Mouse (Mus musculus): ENCODE measurements at regions not wholly inside any gene's neighbourhood (a gene's known extent, or its start where the extent isn't known, plus 50 kb on each side); places are given as distances from the start of the nearest gene placed in this dataset.

DNA sequence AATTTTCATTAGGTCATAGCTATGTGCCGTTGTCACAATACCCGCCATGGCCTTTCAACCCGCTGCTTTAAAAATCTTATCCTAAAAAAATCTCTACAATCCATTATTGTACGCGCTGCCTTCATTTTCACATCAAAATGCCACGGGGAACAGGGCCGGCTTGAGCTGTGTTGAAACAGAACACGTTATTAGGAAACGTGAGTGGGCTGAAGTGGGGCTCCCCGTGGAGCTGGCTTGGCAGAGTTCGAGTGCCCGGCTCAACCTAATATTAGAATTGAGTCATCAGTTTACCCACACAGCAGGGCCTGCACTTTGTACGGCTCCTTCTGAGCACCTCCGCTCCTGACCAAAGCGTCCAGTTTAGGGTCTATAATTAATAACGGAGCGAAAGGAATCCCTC lies 163.5 kb downstream of the Twistnb start:
- Histone ChIP-seq H3K9ac (no peak overlapping the region), H3K4me3 (0 out of 2 replicates have a peak overlapping the region, but pooled peaks have one; percentile 11), H3K4me1 (peaks cover 15% of the 10 kb centered on the region), H3K4me2 (peak overlapping the region; percentile 46), H3K36me3 (no peaks in the 10 kb centered on the region), H3K9me3 (no peaks in the 10 kb centered on the region), H3K27me3 (no peaks in the 10 kb centered on the region), H3K27ac (no peak overlapping the region)
- WGBS, result 38% methylated on average over 17 of the region's 17 CpGs
- no peak for ATAC-seq (ENCODE audit: insufficient number of reproducible peaks, insufficient read depth, low FRiP score, low TSS enrichment, low read depth)

DNA sequence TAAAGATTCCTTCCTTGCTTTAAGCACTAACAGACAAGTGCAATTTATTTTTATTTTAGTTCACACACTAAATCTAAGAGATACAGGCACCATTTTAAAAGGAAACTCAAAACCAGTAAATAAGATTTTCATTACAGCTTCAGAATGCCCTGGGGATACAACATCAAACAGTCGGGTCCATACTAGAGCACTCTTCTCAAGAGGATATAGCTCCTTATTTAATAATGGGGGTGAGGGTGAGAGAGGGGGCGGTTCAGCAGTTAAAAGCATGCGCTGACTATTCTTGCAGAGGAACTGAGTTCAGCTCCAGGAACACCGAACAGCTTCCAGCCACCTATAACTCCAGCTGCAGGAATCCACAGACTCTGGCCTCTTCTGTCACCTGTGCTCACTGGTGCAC lies 164.2 kb downstream of the Twistnb start:
- H3K9ac ChIP-seq, result no peak overlapping the region
- peaks cover 15% of the 10 kb centered on the region for H3K4me1 ChIP-seq
- H3K9me3 ChIP-seq, result no peaks in the 10 kb centered on the region
- H3K27me3 ChIP-seq, result no peaks in the 10 kb centered on the region
- WGBS, result 14% methylated on average over 4 of the region's 4 CpGs
- no peak overlapping the region for H3K27ac ChIP-seq
- ATAC-seq (ENCODE audit: insufficient number of reproducible peaks, insufficient read depth, low FRiP score, low TSS enrichment, low read depth), result no peak
- H3K4me3 ChIP-seq, result no peak overlapping the region
- H3K36me3 ChIP-seq, result no peaks in the 10 kb centered on the region
- H3K4me2 ChIP-seq, result no peak overlapping the region

DNA sequence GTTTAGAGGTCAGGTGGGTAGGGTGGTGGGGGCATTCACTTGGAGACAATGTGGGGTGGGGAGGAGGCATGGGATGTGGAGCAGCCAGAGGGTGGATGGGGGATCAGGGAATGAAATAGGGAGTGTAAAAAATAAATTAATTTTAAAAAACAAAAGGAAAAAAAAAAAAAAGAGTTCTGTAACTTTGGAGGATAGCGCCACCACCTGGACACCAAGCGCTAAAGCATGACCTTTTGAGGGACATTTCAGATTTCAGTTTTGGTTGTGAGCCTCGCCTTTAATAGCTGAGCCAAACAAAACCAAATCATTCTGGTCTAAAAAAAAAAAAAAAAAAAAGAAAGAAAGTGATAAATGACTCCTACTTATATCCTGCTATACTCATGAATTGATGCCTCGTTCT lies 176.0 kb downstream of the Twistnb start:
- WGBS, result 63% methylated on average over 4 of the region's 4 CpGs
- Histone ChIP-seq H3K27me3 (no peaks in the 10 kb centered on the region), H3K36me3 (no peaks in the 10 kb centered on the region), H3K4me2 (no peak overlapping the region), H3K9ac (no peak overlapping the region), H3K27ac (no peak overlapping the region), H3K4me1 (peaks cover 6% of the 10 kb centered on the region), H3K4me3 (no peak overlapping the region), H3K9me3 (no peaks in the 10 kb centered on the region)
- no peak for ATAC-seq (ENCODE audit: insufficient number of reproducible peaks, insufficient read depth, low FRiP score, low TSS enrichment, low read depth)

DNA sequence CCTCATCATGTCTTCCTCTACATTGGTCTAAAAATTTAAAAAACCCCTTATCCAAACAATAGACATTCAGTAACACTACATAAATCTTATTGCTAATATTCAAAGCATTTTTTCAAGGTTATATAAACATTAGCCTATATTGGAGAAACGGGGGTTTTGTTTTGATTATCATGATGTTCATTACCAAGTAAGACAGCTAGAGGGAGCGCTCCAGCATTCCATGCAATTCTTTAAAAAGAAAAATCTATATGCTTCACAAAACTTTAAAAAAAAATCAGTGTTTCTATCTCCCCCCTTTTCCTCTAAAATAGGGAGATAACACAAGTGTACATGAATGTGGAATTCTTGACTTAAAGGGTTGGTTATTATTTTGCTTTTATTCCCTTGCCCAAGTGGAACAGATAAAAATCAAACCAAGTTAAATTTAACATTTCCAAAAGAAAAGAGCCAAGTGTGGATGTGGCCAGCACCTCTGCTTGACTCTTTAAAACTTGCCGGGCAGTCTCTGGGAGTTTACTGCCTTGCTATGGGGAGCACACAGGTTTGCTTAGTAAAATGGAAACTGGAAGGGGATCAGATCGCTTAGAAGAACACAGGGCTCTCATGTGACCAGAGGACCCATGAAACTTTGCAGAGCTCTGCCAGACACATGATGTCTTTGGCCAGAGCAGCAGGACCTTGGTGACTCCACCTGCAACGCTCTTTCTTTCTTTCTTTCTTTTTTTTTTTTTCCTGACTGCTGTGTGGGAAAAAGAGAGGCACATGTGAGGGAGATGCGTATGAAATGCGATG lies 178.6 kb downstream of the Twistnb start:
- H3K4me2 ChIP-seq, result no peak overlapping the region
- no peak overlapping the region for H3K27ac ChIP-seq
- H3K4me1 ChIP-seq, result peaks cover 6% of the 10 kb centered on the region
- H3K4me3 ChIP-seq, result no peak overlapping the region
- no peaks in the 10 kb centered on the region for H3K36me3 ChIP-seq
- ATAC-seq (ENCODE audit: insufficient number of reproducible peaks, insufficient read depth, low FRiP score, low TSS enrichment, low read depth), result no peak
- 54% methylated on average over 7 of the region's 7 CpGs for WGBS
- H3K9me3 ChIP-seq, result no peaks in the 10 kb centered on the region
- no peak overlapping the region for H3K9ac ChIP-seq
- H3K27me3 ChIP-seq, result no peaks in the 10 kb centered on the region

DNA sequence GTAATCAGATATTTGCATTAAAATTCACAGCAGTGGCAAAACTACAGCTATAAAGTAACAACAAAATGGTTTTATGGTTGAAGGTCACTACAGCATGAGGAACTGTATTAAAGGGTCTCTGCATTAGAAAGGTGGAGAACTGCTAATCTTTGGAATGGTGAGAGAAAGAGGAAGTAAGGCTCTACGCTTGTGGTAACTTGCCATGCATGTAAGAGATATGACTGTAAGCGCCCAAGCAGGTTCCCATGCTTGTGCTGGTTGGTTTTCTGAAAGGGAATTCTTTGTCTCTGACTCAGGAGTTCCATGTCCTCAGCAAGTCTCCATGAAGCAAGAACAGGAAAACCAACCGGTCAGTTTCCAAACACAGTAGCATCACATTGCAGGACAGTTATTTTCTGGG lies 182.9 kb downstream of the Twistnb start:
- Histone ChIP-seq H3K4me3 (no peak overlapping the region), H3K27ac (no peak overlapping the region), H3K36me3 (no peaks in the 10 kb centered on the region), H3K4me1 (peaks cover 6% of the 10 kb centered on the region), H3K9me3 (no peaks in the 10 kb centered on the region), H3K4me2 (no peak overlapping the region), H3K9ac (no peak overlapping the region), H3K27me3 (no peaks in the 10 kb centered on the region)
- 60% methylated on average over 3 of the region's 3 CpGs for WGBS
- no peak for ATAC-seq (ENCODE audit: insufficient number of reproducible peaks, insufficient read depth, low FRiP score, low TSS enrichment, low read depth)

DNA sequence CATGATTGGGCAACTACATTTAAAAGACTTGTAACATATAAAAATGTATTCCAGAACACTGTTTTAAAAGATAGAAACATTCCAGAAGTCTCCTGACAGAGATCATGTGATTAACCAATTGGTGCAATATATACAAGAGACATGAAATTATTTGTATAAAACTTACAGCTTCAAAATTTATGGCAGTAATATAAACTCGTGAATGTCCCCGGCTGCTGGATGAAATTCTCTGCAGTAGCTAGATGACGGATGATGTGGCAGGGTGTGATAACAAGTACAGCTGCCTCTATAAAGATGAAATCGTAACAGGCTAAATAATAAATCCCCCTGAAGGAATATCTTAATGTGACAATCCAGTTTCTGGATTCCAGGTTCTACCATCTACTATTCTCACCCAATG lies 191.0 kb downstream of the Twistnb start:
- H3K36me3 ChIP-seq, result no peaks in the 10 kb centered on the region
- no peak overlapping the region for H3K4me3 ChIP-seq
- no peaks in the 10 kb centered on the region for H3K4me1 ChIP-seq
- 85% methylated on average over 4 of the region's 4 CpGs for WGBS
- no peaks in the 10 kb centered on the region for H3K27me3 ChIP-seq
- H3K27ac ChIP-seq, result no peak overlapping the region
- H3K9ac ChIP-seq, result no peak overlapping the region
- no peaks in the 10 kb centered on the region for H3K9me3 ChIP-seq
- no peak overlapping the region for H3K4me2 ChIP-seq
- no peak for ATAC-seq (ENCODE audit: insufficient number of reproducible peaks, insufficient read depth, low FRiP score, low TSS enrichment, low read depth)

DNA sequence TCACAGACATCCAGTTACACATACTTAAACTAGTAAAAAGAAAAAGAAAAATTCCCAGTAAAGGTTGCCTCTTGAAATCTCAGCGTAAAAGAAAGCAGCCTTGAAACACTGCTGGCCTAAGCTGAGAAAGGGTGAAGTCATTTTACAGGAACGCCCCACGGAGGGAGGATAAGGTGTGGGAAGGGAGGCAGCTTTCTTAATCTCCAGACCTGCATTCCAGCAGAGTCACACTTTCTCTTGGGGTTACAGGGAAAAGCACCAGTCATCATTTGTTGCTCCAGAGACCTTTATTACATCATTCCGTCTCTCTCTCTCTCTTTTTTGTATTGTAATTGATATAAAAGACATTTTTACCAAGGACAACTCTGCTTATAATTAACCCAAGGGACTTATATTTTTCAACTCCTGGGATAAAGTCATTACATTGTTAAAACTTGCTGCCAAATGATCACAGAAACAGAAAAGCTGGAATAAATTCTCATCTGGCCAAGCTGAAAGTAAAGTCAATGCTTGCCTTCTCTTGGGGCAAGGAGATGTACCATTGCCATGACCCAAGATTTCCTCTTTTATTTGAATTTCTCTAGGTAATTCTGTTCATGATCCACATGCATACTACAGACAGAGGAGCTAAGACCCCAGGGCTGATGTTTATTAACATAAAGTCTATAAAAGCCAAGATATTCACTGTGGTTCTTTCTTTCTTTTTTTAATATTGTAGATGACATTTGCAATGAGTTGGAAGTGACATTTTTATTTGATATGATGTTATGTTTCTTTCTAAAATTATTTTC lies 196.9 kb downstream of the Twistnb start:
- Histone ChIP-seq H3K27ac (no peak overlapping the region), H3K36me3 (no peaks in the 10 kb centered on the region), H3K4me2 (no peak overlapping the region), H3K27me3 (no peaks in the 10 kb centered on the region), H3K4me1 (no peaks in the 10 kb centered on the region), H3K4me3 (no peak overlapping the region), H3K9me3 (no peaks in the 10 kb centered on the region), H3K9ac (no peak overlapping the region)
- WGBS, result 64% methylated on average over 4 of the region's 4 CpGs
- no peak for ATAC-seq (ENCODE audit: insufficient number of reproducible peaks, insufficient read depth, low FRiP score, low TSS enrichment, low read depth)

DNA sequence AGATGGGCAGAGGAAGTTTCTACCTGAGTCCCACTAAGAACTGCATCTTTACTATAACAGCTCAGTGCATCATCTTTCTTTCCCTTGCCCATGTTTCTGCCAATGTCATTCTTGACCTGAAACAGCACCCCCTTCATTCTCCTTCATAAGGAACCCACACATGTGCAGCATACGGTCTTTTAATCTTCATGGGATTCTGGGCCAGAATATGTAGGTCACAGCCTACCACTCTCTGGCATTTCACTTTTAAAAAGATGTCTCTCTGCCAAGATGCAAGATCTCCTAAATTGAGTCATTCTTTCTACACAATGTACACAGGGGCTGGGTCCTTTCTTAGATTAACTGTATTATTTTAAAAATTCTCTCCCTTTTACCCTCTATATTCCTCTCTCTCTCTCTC lies 223.2 kb downstream of the Twistnb start:
- WGBS, result 69% methylated on average over 1 of the region's 1 CpGs
- no peak for ATAC-seq (ENCODE audit: insufficient number of reproducible peaks, insufficient read depth, low FRiP score, low TSS enrichment, low read depth)
- H3K27me3 ChIP-seq, result no peaks in the 10 kb centered on the region

DNA sequence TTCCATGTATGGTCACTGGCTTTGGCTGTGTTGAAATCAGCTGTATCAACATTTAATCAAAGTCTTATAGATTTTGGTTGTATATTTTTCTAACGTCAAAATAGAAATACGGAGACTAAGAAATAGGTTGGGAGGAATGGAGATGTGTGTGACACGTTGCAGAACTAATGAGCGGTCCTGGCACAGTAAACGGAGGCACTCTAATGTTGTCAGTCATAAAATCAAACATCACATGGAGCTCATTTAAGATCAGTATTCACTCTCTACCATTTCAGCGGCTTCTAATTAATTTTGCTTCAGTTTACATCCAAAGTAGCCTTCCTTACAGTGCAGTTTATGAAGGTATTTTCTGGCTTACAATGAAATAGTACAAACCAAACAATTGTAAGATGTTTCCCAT lies 246.1 kb downstream of the Twistnb start:
- H3K4me1 ChIP-seq, result no peaks in the 10 kb centered on the region
- no peak overlapping the region for H3K27ac ChIP-seq
- no peak for ATAC-seq (ENCODE audit: insufficient number of reproducible peaks, insufficient read depth, low FRiP score, low TSS enrichment, low read depth)
- no peaks in the 10 kb centered on the region for H3K27me3 ChIP-seq
- H3K9ac ChIP-seq, result no peak overlapping the region
- no peaks in the 10 kb centered on the region for H3K9me3 ChIP-seq
- H3K4me3 ChIP-seq, result no peak overlapping the region
- H3K4me2 ChIP-seq, result no peak overlapping the region
- no peaks in the 10 kb centered on the region for H3K36me3 ChIP-seq
- 74% methylated on average over 6 of the region's 6 CpGs for WGBS

More for the DNA sequence above, 223.2 kb downstream of the Twistnb start:
- Histone ChIP-seq H3K36me3 (no peaks in the 10 kb centered on the region), H3K4me1 (no peaks in the 10 kb centered on the region), H3K4me2 (no peak overlapping the region), H3K27ac (no peak overlapping the region), H3K9ac (no peak overlapping the region), H3K4me3 (no peak overlapping the region), H3K9me3 (0 out of 2 replicates have a peak, but pooled peaks cover 3% of the 10 kb centered on the region)

DNA sequence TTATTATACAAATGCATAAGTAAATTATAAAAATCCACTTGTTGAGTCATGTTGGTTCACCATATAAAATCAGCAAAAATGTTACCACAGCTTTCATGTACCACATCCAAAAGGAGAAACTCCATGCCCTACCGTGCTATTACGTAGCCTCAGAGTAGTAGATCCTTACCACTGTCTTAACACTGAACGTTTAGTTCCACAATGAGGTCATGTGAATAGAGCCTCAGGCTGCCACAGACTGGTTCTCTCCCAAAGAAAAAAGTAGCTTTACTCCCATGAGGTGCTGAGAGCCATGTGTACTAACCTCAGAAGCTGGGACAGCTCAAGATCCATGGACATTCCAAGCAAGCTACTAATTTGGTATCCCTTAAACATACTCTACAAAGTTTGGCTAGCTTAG lies 235.4 kb upstream of the Ferd3l start:
- 57% methylated on average over 3 of the region's 3 CpGs for WGBS
- ATAC-seq (ENCODE audit: insufficient number of reproducible peaks, insufficient read depth, low FRiP score, low TSS enrichment, low read depth), result no peak
- H3K9me3 ChIP-seq, result no peaks in the 10 kb centered on the region
- no peaks in the 10 kb centered on the region for H3K27me3 ChIP-seq
- no peak overlapping the region for H3K9ac ChIP-seq
- no peak overlapping the region for H3K27ac ChIP-seq
- H3K4me2 ChIP-seq, result no peak overlapping the region
- H3K36me3 ChIP-seq, result no peaks in the 10 kb centered on the region
- no peak overlapping the region for H3K4me3 ChIP-seq
- H3K4me1 ChIP-seq, result no peaks in the 10 kb centered on the region

DNA sequence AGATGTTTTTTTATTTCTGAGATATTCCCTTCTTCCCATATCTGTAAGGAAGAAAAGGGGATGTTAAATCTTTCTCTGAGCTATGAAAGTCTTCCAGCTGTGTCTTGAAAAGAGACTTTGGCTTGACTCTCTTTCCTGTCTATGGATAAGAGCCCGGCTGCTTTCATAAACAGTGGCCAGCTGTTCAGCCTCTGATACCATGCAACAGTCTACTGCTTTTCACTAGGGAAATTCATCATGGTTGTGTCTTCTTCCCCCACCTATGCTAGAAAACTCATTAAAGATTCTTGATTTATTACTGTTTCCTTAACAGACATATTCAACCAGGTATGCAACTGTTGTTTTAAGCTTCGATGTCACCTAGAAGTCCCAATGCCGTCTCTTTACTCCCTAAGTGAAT lies 213.8 kb upstream of the Ferd3l start:
- H3K9ac ChIP-seq, result no peak overlapping the region
- no peak overlapping the region for H3K4me2 ChIP-seq
- 0 out of 2 replicates have a peak, but pooled peaks cover 2% of the 10 kb centered on the region for H3K4me1 ChIP-seq
- H3K27ac ChIP-seq, result no peak overlapping the region
- 80% methylated on average over 3 of the region's 3 CpGs for WGBS
- no peaks in the 10 kb centered on the region for H3K9me3 ChIP-seq
- ATAC-seq (ENCODE audit: insufficient number of reproducible peaks, insufficient read depth, low FRiP score, low TSS enrichment, low read depth), result no peak
- no peaks in the 10 kb centered on the region for H3K27me3 ChIP-seq
- H3K4me3 ChIP-seq, result no peak overlapping the region
- no peaks in the 10 kb centered on the region for H3K36me3 ChIP-seq

DNA sequence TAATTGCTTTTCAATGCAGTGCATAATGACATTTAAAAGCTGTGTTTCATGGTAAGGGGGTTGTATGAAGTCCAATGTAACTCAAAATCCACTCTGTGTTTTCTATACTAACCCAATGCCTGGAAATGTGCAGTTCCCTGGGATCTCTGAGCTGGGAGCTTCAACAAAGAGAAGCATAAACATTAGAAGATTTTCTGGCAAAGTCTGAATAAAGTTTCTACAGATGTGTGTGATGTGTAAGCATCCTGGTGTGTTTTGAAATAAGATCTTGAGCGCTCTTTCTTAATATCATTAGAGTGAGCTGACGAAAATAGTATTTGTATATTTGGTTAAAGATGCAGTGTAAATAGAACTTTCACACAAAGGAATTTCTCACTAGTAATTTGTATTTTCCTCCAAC lies 212.2 kb upstream of the Ferd3l start:
- H3K27ac ChIP-seq, result no peak overlapping the region
- no peak for ATAC-seq (ENCODE audit: insufficient number of reproducible peaks, insufficient read depth, low FRiP score, low TSS enrichment, low read depth)
- WGBS, result 77% methylated on average over 2 of the region's 2 CpGs

More for the DNA sequence above, 212.2 kb upstream of the Ferd3l start:
- Histone ChIP-seq H3K4me3 (no peak overlapping the region), H3K9ac (no peak overlapping the region), H3K27me3 (no peaks in the 10 kb centered on the region), H3K9me3 (no peaks in the 10 kb centered on the region), H3K4me1 (0 out of 2 replicates have a peak, but pooled peaks cover 2% of the 10 kb centered on the region), H3K36me3 (no peaks in the 10 kb centered on the region), H3K4me2 (no peak overlapping the region)
